ENCODE assay signal across 30 mouse cellular contexts in the genomic region with DNA sequence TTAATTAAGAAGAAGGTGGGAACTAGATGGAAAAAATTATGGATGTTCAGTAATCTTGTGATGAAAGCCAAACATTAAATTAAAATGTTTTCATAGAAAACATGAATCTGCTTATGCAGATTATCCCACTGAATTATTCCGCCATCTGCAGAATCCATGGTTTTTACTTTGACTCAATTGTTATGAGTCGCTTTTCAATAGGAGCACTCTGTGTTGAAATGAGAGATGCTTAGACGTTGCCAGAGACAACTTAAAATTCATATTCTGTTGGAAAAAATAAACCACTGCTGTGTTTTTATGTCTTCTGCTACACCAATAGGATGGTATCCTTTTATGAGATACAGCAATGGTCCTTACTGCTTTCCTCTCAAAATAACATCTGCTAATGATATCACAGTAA.
"Had no signal": no experiment of that assay in that cellular context is flagged by ENCODE, and none has a peak within 500 bp of the region (broad histone marks: within the 10 kb centered on the region; RNA-seq: fewer than 3 reads in every experiment).

No protein-coding gene starts in this region.

- H3K9ac ChIP-seq: heart, embryonic 12.5 days; hindbrain, embryonic 12.5 days; hindbrain, embryonic 14.5 days; intestine, embryonic 15.5 days; kidney, embryonic 15.5 days; limb, embryonic 12.5 days; liver, embryonic 13.5 days; liver, embryonic 15.5 days; liver, postnatal 0 days had no signal

- H3K27ac ChIP-seq: gastrocnemius, adult 2 months; heart, embryonic 10.5 days; hindbrain, embryonic 10.5 days; hindbrain, embryonic 12.5 days; hindbrain, embryonic 14.5 days; intestine, embryonic 15.5 days; kidney, embryonic 15.5 days; layer of hippocampus, adult 2 months; left cerebral cortex, adult 2 months; limb, embryonic 10.5 days; limb, embryonic 12.5 days; liver, embryonic 13.5 days; liver, embryonic 15.5 days had no signal

- DNase-seq: gastrocnemius, adult 2 months; gastrocnemius, postnatal 10 days; gastrocnemius, postnatal 25 days; heart, adult 18-20 months; heart, postnatal 10 days; heart, postnatal 4 days; kidney, adult 2 months; kidney, adult 9 months; kidney, postnatal 10 days; kidney, postnatal 25 days; kidney, postnatal 4 days; liver; liver, embryonic 13.5 days; liver, postnatal 0 days had no signal

- H3K4me1 ChIP-seq: heart, embryonic 12.5 days; hindbrain, embryonic 12.5 days; intestine, embryonic 15.5 days; kidney, embryonic 15.5 days; limb, embryonic 10.5 days; limb, embryonic 12.5 days; liver, embryonic 13.5 days; liver, embryonic 15.5 days had no signal

- H3K4me3 ChIP-seq: gastrocnemius, adult 2 months; heart, embryonic 10.5 days; heart, embryonic 12.5 days; hindbrain, embryonic 10.5 days; hindbrain, embryonic 12.5 days; intestine, embryonic 15.5 days; kidney, embryonic 15.5 days; layer of hippocampus, adult 2 months; left cerebral cortex, adult 2 months; limb, embryonic 10.5 days; limb, embryonic 12.5 days; liver, embryonic 13.5 days; liver, embryonic 15.5 days had no signal

- H3K36me3 ChIP-seq: heart, embryonic 10.5 days; heart, embryonic 12.5 days; hindbrain, embryonic 10.5 days; hindbrain, embryonic 12.5 days; intestine, embryonic 15.5 days; kidney, embryonic 15.5 days; limb, embryonic 10.5 days; limb, embryonic 12.5 days; liver, embryonic 13.5 days; liver, embryonic 15.5 days had no signal

- H3K27me3 ChIP-seq: heart, embryonic 12.5 days; hindbrain, embryonic 12.5 days; intestine, embryonic 15.5 days; kidney, embryonic 15.5 days; limb, embryonic 12.5 days; liver, embryonic 13.5 days; liver, embryonic 15.5 days had no signal

- H3K9me3 ChIP-seq: heart, embryonic 10.5 days; heart, embryonic 12.5 days; hindbrain, embryonic 10.5 days; hindbrain, embryonic 12.5 days; intestine, embryonic 15.5 days; kidney, embryonic 15.5 days; limb, embryonic 10.5 days; limb, embryonic 12.5 days; liver, embryonic 13.5 days; liver, embryonic 15.5 days had no signal

- ATAC-seq: hindbrain, embryonic 16.5 days; inflammation-experienced regulatory T-cells, adult 6 months; intestine, embryonic 15.5 days; intestine, postnatal 0 days; liver, postnatal 0 days had no signal

- H3K4me2 ChIP-seq: heart, embryonic 12.5 days; hindbrain, embryonic 12.5 days; hindbrain, embryonic 14.5 days; intestine, embryonic 15.5 days; kidney, embryonic 15.5 days; limb, embryonic 12.5 days; liver, embryonic 11.5 days; liver, embryonic 13.5 days; liver, embryonic 15.5 days had no signal
